Mouse (Mus musculus) thymus, adult 2 months (tissue): Measurements from ENCODE around the gene Polr2c. TPM values are rescaled to one million over a fixed set of nuclear protein-coding genes. Genes with fewer than 3 reads are reported as not detected.
A peak's percentile ranks its signal among the peaks of the same experiment; 100 is the strongest.

ENCODE experiments used
- DNase-seq: peaks from one replicate; pipeline ENCODE4 v3.0.0; 2021
- H3K27ac ChIP-seq: fragments of 200-500 bp; 2 replicates; pipeline ENCODE4 v1.5.1; 2012; ENCODE audit warnings: low read length, control low read depth; ENCODE audit not compliant: control insufficient read depth, insufficient read depth
- H3K27me3 ChIP-seq: fragments of 200-500 bp; 2 replicates; pipeline ENCODE4 v1.6.1; 2012; ENCODE audit warnings: mild to moderate bottlenecking, low read length, moderate library complexity, mixed read lengths; ENCODE audit not compliant: control insufficient read depth, insufficient read depth
- H3K36me3 ChIP-seq: fragments of 200-500 bp; 2 replicates; pipeline ENCODE4 v1.6.1; 2012; ENCODE audit warnings: mild to moderate bottlenecking, low read length, moderate library complexity; ENCODE audit not compliant: control insufficient read depth, insufficient read depth
- H3K4me1 ChIP-seq: fragments of 200-500 bp; replicated peaks from 2 replicates; pipeline ENCODE4 v1.6.1; 2012; ENCODE audit warnings: low read length; ENCODE audit not compliant: control insufficient read depth, insufficient read depth
- H3K4me3 ChIP-seq: fragments of 200-500 bp; 2 replicates; pipeline ENCODE4 v1.5.1; 2012; ENCODE audit warnings: mild to moderate bottlenecking, low read length, control low read depth, moderate library complexity; ENCODE audit not compliant: control insufficient read depth, insufficient read depth
- CTCF ChIP-seq: fragments of 200-500 bp; IDR thresholded peaks from 2 replicates; pipeline ENCODE4 v1.5.1; 2012; ENCODE audit warnings: mild to moderate bottlenecking, control low read depth, low read length, moderate library complexity, borderline replicate concordance; ENCODE audit not compliant: control insufficient read depth, poor library complexity, insufficient read depth; ENCODE audit errors: extremely low read depth
- POLR2A ChIP-seq: fragments of 200-500 bp; IDR thresholded peaks from 2 replicates; pipeline ENCODE4 v1.6.1; 2012; ENCODE audit warnings: mild to moderate bottlenecking, low read length, control low read depth, moderate library complexity; ENCODE audit not compliant: control insufficient read depth, poor library complexity, insufficient read depth; ENCODE audit errors: extremely low read depth
- WGBS: fragments of 180-500 bp; shearing (Covaris S2); methylation state at CpG from one replicate; pipeline ENCODE4 v1.1.7; 2018; 5-methylcytosine and 5-hydroxymethylcytosine counted together
- polyA plus RNA-seq: library from polyadenylated mRNA; depleted of rRNA; stranded (reverse); fragments of >200 nt; gene quantifications from 2 replicates; pipeline ENCODE4 v1.2.3, GENCODE M21; 2012

The Polr2c gene
- polyA plus RNA-seq, 1 experiment = 160 TPM

- no peaks in the 10 kb centered on the region for H3K36me3 ChIP-seq
- H3K4me1 ChIP-seq = peaks cover 8% of the 10 kb centered on the region
- no peaks in the 10 kb centered on the region; the same call in 1 of the 2 replicates for H3K27me3 ChIP-seq
- no peak overlapping the region for H3K27ac ChIP-seq
- no peak overlapping the region for H3K4me3 ChIP-seq
- WGBS = 86% methylated on average over 77 of the region's 77 CpGs
- no peak for DNase-seq
- TF ChIP-seq POLR2A (no peak), CTCF (no peak)
These were observed 55.9 kb downstream of the Polr2c start for GRCm38 (mm10) chr8:94913061-94913660.

GRCm38 (mm10) chr8:94914256-94914655, 57.0 kb downstream of the Polr2c start:
- 93% methylated on average over 6 of the region's 6 CpGs for WGBS
- peaks cover 12% of the 10 kb centered on the region for H3K4me1 ChIP-seq
- H3K36me3 ChIP-seq = no peaks in the 10 kb centered on the region
- no peak overlapping the region for H3K27ac ChIP-seq
- TF ChIP-seq POLR2A (no peak), CTCF (no peak)
- DNase-seq = no peak
- H3K27me3 ChIP-seq = no peaks in the 10 kb centered on the region; the same call in 1 of the 2 replicates
- no peak overlapping the region for H3K4me3 ChIP-seq

GRCm38 (mm10) chr8:94914701-94915101, 57.5 kb downstream of the Polr2c start:
- peaks cover 16% of the 10 kb centered on the region for H3K4me1 ChIP-seq
- TF ChIP-seq POLR2A (no peak), CTCF (no peak)
- no peak overlapping the region for H3K4me3 ChIP-seq
- WGBS = 55% methylated on average over 3 of the region's 3 CpGs
- no peaks in the 10 kb centered on the region for H3K36me3 ChIP-seq
- H3K27ac ChIP-seq = no peak overlapping the region
- H3K27me3 ChIP-seq = no peaks in the 10 kb centered on the region; the same call in 1 of the 2 replicates
- DNase-seq = no peak

- Histone ChIP-seq H3K4me1 (peaks cover 18% of the 10 kb centered on the region), H3K27me3 (no peaks in the 10 kb centered on the region; the same call in 1 of the 2 replicates), H3K4me3 (no peak overlapping the region), H3K36me3 (no peaks in the 10 kb centered on the region), H3K27ac (no peak overlapping the region)
- TF ChIP-seq CTCF (no peak), POLR2A (no peak)
- DNase-seq = no peak
- WGBS = 50% methylated on average over 9 of the region's 9 CpGs
These were observed 59.2 kb downstream of the Polr2c start for GRCm38 (mm10) chr8:94916311-94916959.

- DNase-seq = no peak
- no peaks in the 10 kb centered on the region for H3K36me3 ChIP-seq
- peaks cover 18% of the 10 kb centered on the region for H3K4me1 ChIP-seq
- 39% methylated on average over 10 of the region's 10 CpGs for WGBS
- TF ChIP-seq CTCF = no peak
- no peak for TF ChIP-seq POLR2A
- H3K4me3 ChIP-seq = peak overlapping the region; percentile 42
- H3K27me3 ChIP-seq = no peaks in the 10 kb centered on the region; the same call in 1 of the 2 replicates
- no peak overlapping the region for H3K27ac ChIP-seq
These were observed 59.7 kb downstream of the Polr2c start for GRCm38 (mm10) chr8:94916960-94917324.

- DNase-seq = peak; percentile 82
- WGBS = 2% methylated on average over 27 of the region's 27 CpGs
- peaks cover 21% of the 10 kb centered on the region for H3K4me1 ChIP-seq
These were observed 60.1 kb downstream of the Polr2c start for GRCm38 (mm10) chr8:94917352-94917751.

More at GRCm38 (mm10) chr8:94917352-94917751, 60.1 kb downstream of the Polr2c start:
- Histone ChIP-seq H3K27ac (no peak overlapping the region), H3K4me3 (peak overlapping the region; percentile 42), H3K36me3 (no peaks in the 10 kb centered on the region), H3K27me3 (no peaks in the 10 kb centered on the region; the same call in 1 of the 2 replicates)
- TF ChIP-seq POLR2A = no peak
- TF ChIP-seq CTCF = peak; percentile 90
